Mouse (Mus musculus) T-helper 2 cell (primary cell): Measurements from ENCODE around the gene Cd33.

Experiments
- in situ Hi-C: fragments of 300-600 bp; cut with MboI, MseI; formaldehyde crosslinking; loops from one replicate; pipeline ENCODE4 v1.15.1; 2025; ENCODE audit warnings: high pct_unique_total_duplicates

The Cd33 gene

DNA sequence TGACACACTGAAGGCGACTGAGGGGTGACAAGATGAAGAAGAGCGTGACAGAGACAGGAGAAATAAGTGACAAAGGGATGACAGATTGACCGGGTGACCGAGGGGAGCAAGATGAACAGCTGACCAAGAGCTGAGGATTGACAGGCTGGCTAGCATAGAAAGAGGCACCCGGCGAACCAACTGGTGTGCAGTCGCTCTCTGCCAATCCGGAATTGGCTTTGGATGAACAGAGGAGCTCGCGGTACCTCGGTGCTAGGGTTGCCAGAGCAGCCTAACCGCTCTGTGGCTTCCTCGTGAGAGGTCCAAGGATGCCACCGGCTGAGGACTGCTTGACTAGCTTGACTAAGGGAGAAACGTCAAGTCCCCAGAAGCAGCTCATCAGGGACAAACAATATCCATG, 25.9 kb downstream of the Cd33 start:
- in situ Hi-C loops: no loop called here

DNA sequence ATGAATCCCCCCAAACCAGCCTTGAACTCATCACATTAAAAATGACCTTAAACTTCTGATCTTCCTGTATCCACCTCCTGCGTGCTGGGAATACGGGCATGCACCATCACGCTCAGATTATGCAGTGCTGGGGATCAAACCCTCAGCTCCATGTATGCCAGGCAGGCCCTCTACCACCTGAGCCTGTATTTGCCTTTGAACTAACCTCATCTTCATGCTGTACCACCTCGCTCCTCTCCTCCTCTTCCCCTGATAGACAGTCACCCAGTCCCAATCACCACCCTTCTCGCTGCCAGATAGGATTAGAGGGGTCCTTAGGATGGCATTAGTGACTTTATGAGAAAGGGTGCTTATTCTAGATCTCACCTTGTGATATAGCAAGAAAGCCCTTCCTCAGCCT, 29.2 kb downstream of the Cd33 start:
- in situ Hi-C loops: no loop called here

DNA sequence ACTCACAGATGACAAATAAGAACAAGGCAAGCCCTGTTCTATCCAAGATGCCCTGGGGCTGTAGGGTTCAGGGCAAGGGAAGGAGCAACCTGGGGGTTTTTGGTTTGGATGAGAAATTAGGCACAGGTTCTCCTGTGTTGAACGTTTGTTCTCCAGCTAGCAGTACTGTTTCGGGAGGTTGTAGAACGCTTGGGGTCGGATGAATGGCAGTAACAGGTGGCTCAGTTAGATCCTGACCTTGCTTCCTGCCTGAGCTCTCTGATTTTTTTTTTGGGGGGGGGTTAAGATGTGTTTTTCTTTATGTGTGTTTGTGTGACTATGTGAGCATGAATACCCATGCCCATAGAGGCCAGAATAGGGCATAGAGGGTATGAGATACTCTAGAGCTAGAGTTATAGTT, 31.7 kb downstream of the Cd33 start:
- in situ Hi-C loops: no loop called here

DNA sequence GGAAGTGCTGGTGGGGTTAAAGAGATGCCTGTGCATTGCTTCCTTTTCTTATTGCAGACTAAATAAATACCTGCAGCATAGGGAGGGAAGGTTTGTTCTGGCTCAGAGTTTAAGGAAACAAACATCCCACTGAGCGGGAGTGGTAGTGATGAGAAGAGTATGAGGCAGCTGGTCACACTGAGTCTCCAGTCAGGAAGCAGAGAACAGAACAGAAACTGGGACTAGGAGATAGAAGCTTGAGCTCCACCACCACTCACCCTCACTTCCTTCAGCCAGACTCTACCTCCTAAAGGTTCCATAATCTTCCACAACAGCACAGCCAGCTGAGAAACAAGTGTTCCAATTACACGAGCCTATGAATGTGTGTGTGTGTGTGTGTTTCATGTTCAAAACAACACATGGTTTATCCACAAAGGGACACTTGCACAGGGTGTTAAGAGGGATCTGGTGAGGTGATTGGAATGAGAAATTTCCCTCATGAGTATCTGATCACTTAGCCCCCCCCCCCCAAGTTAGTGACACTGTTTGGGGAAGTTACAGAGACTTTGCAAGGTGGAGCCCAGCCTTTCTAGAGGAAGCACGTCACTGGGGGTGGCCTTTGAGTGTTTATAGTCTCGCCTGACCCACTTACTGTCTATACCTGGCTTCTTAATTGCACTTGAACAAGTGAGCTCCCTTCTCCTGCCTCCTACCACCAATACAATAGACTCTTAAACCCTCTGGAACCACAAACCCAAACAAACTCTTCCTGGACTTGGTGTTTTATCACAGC, 32.3 kb downstream of the Cd33 start:
- in situ Hi-C loops: no loop called here

DNA sequence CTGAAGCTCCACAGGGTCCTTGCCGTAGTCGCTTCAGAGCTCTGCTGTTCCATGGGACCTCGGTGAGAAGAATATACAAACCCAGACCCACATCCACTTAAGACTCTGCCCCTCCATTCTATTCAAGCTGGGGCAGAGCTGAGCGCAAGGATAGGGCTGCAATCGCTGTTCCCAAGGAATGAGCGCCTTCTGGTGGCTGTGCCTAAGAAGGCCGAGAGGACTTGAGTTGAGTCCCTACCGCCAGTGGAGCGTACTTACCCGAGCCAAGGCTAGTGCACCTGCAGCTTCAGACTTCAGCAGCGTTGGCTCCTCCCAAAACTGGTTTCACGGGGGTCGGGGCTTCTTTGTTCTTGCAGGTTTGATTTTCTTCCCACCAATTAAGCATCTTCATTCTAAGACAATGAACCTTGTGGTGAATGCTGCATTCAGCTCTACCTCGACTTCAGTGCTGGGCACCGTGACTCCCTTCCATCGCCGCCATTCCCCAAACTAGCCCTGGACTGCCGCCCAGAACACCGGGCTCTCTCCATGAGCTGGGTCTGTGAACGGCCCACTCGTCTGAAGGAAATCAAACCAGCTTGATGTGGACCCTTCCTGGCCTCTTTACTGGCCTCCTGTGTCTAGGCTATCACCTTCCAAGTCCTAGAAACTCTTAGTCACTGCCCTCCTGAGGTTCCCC, 48.7 kb downstream of the Cd33 start:
- in situ Hi-C loops: no loop called here

DNA sequence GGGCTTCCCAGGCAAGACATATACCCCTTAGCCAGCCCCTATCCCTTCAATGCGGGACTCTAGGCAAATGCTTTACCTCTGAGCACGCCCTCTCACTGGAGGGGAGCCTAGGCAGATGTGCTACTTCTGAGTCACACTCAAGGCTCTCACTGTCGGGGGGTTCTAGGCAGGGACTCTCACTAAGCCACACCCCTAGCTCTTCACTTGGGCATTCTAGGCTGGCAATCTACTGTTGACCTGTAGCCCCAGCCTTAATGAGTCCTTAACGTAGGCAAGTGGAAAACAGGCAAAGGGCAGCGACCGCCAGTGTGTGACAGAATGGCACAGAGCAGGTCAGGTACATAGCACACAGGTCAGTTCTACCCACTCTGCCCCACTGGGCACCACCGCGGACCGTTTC, 53.4 kb downstream of the Cd33 start:
- in situ Hi-C loops: no loop called here

DNA sequence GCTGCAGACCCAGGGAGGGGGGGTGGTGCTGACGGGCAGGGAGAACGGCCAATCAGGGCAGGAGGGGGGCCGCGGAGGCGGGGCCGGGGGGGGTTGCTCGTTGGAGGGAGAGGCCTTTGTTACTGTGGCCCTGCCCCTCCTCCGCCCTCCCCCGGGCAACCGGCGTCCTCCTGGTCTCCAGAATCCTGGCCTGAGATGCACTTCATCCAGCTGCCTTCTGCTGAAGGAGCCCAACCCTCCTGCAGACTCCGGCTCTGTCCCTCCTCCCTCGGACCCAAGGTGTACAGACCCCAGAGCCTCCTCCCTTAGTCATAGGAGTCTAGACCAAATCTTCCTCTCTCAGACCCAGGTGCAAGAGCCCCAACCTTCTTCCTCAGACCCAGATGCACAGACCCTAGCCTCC, 54.0 kb downstream of the Cd33 start:
- in situ Hi-C loops: no loop called here

DNA sequence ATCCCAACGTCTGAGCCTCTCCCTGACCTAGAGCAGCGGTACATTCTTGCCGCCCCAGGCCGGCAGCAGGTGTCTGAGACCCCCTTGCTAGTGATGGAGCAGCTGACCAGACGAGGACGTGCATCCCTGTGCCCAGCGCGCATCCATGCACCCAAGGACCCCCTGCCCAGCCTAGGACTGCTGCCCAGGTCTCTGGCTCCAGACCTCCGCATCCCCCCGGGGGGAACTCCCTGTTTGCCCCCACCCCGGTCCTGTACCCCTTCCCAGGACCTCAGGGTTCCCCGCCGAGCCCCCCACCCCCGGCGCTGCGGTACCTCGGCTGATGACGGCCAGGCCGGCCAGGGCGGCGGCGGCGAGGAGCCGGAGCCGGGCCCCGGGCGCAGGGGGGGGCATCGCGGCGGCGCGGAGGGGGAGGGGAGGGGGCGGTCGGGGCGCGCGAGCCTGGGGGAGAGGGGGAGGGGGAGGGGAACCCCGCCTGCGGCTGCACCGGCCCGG, 54.5 kb downstream of the Cd33 start, which contains the start of gene Iglon5:
TSS of gene Iglon5 (minus strand) at position 445 of the 495 bp plus-strand sequence.
- in situ Hi-C loops: loop anchor here (5.0 kb wide), 1 partner anchor 93 kb away; no protein-coding TSS in a partner anchor

DNA sequence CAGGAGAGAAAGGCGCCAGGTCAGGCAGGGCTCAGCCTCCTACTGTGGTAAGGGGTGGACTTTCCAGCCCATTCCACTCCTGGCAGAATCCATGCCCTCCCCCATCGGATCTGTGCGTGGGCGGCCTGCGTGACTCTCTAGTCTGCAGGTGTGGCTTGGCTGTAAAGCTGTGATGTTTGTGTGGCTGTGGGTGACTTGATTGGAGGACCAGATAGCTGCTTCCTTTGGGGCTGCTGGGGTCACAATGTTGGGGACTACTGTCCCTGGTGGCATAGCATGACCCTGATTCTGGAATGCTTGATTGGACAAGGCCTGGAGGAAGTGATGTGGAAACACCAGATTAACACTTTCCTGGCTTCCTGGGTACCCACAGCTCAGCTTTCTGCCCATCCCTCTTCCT, 55.6 kb downstream of the Cd33 start:
- in situ Hi-C loops: loop anchor here (5.0 kb wide), 1 partner anchor 94 kb away; no protein-coding TSS in a partner anchor

DNA sequence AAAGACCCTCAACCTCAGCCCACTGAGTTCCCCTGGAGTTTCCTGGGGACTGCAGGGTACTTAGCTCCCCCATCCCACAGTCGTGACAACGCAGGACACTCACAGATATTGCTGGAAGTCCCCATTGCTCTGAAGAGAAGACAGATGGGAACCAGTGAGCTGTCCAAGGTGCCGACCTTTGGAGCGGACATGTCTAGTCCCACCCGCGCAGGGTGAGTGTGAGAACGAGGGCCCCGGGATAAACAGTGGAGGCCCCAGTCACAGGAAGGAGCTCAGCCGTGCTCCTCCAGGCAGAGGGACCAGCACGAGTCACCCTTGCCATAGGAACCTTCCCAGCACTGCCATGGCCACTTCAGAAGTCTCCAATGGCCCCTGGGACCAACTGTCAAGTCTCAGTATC, 61.0 kb downstream of the Cd33 start:
- in situ Hi-C loops: no loop called here

DNA sequence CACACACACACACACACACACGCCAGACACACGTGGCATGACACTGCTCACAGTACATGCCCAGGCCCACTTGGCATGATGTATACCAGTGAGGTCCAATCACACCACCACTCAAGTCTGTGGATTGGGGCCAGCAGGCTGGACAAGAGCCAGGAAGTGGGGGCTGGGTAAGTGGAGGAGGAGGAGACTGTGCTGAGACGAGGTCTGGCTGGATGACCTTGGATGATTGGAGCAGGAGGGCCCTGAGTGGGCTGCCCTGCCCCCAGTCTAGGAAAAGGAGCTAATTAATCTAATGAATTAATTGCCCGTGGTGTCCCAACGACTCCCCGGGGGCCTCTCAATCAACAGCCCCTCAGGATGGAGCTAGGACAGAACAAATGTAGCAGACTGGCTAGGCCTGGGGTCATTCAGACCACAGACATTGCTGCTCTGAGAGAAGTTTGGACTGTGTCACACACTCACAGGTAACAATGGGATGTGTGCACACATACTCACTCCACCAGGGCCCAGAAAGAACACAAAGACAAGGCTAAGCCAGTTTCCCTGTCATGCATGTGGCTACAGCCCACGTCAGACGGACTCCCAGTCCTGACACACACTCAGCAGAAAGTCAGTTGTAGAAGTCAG, 62.0 kb downstream of the Cd33 start:
- in situ Hi-C loops: no loop called here

DNA sequence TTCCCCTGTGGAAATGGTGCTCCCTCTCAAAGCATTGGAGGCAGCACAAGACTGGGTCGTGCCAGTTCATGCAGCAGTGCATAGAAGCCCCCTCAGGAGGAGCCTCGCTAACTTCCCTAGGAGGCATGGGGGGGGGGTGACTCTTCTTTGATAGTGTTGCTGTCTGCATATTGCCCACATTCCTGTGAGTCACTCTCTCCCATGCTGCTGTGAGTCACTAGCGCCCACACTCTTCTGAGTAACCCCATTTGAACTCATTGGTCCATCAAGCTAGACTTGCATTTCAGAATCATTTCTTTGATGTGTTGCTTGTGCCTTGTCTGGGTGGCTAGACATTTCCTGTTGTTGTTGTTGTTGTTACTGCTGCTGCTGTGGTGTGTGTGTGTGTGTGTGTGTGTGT, 63.0 kb downstream of the Cd33 start:
- in situ Hi-C loops: no loop called here

DNA sequence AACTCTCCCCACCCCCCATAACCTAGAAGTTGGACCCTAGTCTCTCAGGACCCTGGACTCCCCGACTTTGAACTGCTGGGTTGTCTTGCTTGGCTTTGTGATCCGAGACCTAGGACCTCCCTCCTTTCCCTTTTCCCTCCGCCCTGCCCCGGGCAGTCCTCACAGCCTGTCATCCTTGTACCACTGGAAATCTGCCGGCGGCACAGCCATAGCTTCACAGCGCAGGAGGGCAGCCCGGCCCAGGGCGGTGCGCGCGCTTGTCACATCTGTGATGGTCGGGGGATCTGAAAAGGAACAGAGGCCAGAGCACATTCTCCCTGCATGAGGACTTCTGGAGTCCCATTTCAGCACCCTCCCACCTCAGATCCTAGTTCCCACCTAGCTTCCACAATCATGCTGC, 67.9 kb downstream of the Cd33 start:
- in situ Hi-C loops: no loop called here

DNA sequence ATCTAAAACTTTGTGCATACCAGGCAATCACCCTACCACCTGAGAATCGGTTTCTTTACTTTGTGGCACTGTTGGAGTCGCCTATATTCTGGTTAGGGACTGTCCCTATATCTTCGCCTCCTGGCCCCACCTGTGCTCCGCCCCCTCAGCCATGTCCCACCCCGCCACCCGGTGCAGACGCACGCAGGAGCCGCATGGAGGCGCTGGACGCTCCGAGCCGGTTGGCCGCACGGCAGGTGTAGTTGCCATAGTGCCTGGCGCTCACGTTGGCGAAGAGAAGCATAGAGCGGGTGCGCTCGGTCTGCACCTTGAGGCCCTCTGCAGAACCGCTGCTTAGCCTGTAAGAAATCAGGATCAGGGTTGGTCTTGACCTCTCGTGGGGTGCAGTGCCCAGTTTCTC, 68.5 kb downstream of the Cd33 start:
- in situ Hi-C loops: no loop called here
